Mouse (Mus musculus) neural tube, embryonic 11.5 days (tissue): Measurements from ENCODE around the gene Prox2. TPM values are rescaled to one million over a fixed set of nuclear protein-coding genes. Genes with fewer than 3 reads are reported as not detected.
A peak's percentile ranks its signal among the peaks of the same experiment; 100 is the strongest.

ENCODE experiments used
- ATAC-seq: fragments of 200-750 bp; cut with Nextera tagmentation; 2 replicates; pipeline ENCODE4 v1.8.0; 2017; ENCODE audit warnings: moderate number of reproducible peaks, mild to moderate bottlenecking, moderate TSS enrichment, moderate library complexity; ENCODE audit not compliant: insufficient read depth, low FRiP score, low TSS enrichment
- DNase-seq: peaks from one replicate; pipeline ENCODE4 v3.0.0-alpha.2; 2015; ENCODE audit warnings: low spot score
- H3K27ac ChIP-seq: fragments of 300-500 bp; sonication (generic); 2 replicates; pipeline ENCODE4 v1.5.1; 2014; ENCODE audit warnings: low read depth, mild to moderate bottlenecking, low read length
- H3K27me3 ChIP-seq: fragments of 300-500 bp; sonication (generic); 2 replicates; pipeline ENCODE4 v1.6.1; 2014; ENCODE audit warnings: mild to moderate bottlenecking, low read length, mixed read lengths; ENCODE audit not compliant: control insufficient read depth, insufficient read depth
- H3K36me3 ChIP-seq: fragments of 300-500 bp; sonication (generic); 2 replicates; pipeline ENCODE4 v1.6.1; 2014; ENCODE audit warnings: mild to moderate bottlenecking, low read length, moderate library complexity, mixed read lengths; ENCODE audit not compliant: control insufficient read depth, insufficient read depth
- H3K4me1 ChIP-seq: fragments of 300-500 bp; sonication (generic); 2 replicates; pipeline ENCODE4 v1.6.1; 2014; ENCODE audit warnings: low read length, mixed read lengths; ENCODE audit not compliant: control insufficient read depth, insufficient read depth
- H3K4me2 ChIP-seq: fragments of 300-500 bp; sonication (generic); 2 replicates; pipeline ENCODE4 v1.6.1; 2014; ENCODE audit warnings: low read depth, mild to moderate bottlenecking, moderate library complexity
- H3K4me3 ChIP-seq: fragments of 300-500 bp; sonication (generic); 2 replicates; pipeline ENCODE4 v1.5.1; 2014; ENCODE audit warnings: low read depth, low read length
- H3K9ac ChIP-seq: fragments of 300-500 bp; sonication (generic); 2 replicates; pipeline ENCODE4 v1.6.1; 2014; ENCODE audit warnings: mild to moderate bottlenecking, low read length
- H3K9me3 ChIP-seq: fragments of 300-500 bp; sonication (generic); 2 replicates; pipeline ENCODE4 v1.6.1; 2016; ENCODE audit warnings: low read length; ENCODE audit not compliant: control insufficient read depth
- WGBS: fragments of 180-500 bp; shearing (Covaris S2); extraction: QIAGEN DNeasy Blood & Tissue Kit; methylation state at CpG from one replicate; pipeline ENCODE4 v1.1.7; 2014; 5-methylcytosine and 5-hydroxymethylcytosine counted together
- polyA plus RNA-seq: library from polyadenylated mRNA; unstranded; fragments of >200 nt; fragmentation: Nextera tagmentation; extraction: Ambion mirVana; gene quantifications from 2 replicates; pipeline ENCODE4 v1.2.1, GENCODE M21; 2014

The Prox2 gene
- polyA plus RNA-seq, 1 experiment from 2014 or later, result 4.3 TPM

DNA sequence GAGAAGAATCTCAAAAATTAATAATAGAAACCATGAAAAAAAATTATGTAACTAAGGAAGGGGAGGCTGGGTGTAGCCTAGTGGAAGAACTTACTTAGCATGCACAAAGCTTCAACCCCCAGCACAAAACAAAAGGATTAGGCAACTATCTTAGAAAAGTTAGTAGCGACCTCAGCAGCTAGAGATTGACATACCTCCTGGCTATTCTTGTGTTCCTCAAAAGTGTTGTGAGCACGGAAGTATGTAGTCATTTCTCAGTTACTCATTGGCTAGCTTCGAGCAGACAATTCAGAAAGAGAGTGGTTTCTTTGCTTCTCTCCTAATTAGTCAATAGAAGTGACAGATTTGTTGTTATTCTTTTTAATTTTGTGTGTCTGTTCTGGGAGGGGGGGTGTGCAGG lies 1.9 kb downstream of the Prox2 start:
- DNase-seq (no peak), ATAC-seq (no peak)
- H3K9ac ChIP-seq, result no peak overlapping the region
- H3K27ac ChIP-seq, result no peak overlapping the region
- H3K4me3 ChIP-seq, result no peak overlapping the region
- H3K27me3 ChIP-seq, result no peaks in the 10 kb centered on the region
- peaks cover 13% of the 10 kb centered on the region for H3K4me1 ChIP-seq
- 66% methylated on average over 3 of the region's 3 CpGs for WGBS
- H3K4me2 ChIP-seq, result no peak overlapping the region
- no peaks in the 10 kb centered on the region for H3K36me3 ChIP-seq
- H3K9me3 ChIP-seq, result no peaks in the 10 kb centered on the region

DNA sequence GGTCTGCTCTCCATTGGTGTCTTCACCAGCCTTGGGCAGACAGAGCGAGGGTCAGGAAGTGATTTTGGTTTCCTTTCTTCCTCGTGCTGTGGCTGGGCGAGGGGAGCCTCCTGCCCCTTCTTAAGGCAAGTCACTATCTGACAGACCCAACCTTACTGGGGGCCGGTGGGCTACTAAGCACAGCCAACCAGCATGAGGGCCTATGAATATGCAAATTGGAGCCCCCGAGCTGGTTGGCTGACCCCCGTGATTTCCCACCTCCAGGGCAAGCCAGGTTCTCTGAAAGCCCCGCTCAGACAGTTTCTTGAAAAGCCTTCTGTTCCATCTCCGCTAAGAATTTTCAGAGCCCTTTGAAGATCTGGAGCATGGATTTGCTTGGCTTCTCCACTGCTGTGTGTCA lies 4.3 kb downstream of the Prox2 start:
- 2% methylated on average over 8 of the region's 8 CpGs for WGBS
- peaks cover 5% of the 10 kb centered on the region for H3K4me1 ChIP-seq
- no peaks in the 10 kb centered on the region for H3K27me3 ChIP-seq
- H3K9ac ChIP-seq, result no peak overlapping the region
- H3K36me3 ChIP-seq, result no peaks in the 10 kb centered on the region
- H3K4me2 ChIP-seq, result peak overlapping the region; percentile 17
- ATAC-seq, result no peak
- no peak overlapping the region for H3K4me3 ChIP-seq
- no peaks in the 10 kb centered on the region for H3K9me3 ChIP-seq
- H3K27ac ChIP-seq, result 0 out of 2 replicates have a peak overlapping the region, but pooled peaks have one; percentile 6
- no peak for DNase-seq

DNA sequence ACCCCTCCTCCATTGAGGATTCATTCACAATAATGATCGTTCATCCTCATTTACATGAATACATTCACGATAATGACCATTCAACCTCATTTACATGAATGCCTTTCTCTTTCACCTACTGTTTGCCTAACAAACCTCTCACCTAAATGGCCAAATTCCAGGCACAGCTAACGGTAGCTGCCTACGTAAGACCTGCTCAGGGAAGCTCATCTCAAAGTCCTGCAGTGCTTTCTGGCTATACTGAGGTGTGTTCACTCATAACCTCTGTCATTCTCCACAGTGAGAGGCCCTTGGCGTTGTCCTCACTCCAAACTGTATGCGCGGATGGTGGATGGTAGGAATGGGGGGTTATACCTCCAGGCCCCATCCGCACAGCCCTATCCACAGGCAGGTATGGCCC lies 5.8 kb downstream of the Prox2 start:
- Histone ChIP-seq H3K4me3 (no peak overlapping the region), H3K4me2 (no peak overlapping the region), H3K27me3 (no peaks in the 10 kb centered on the region), H3K9me3 (no peaks in the 10 kb centered on the region), H3K36me3 (no peaks in the 10 kb centered on the region), H3K27ac (no peak overlapping the region), H3K4me1 (peaks cover 5% of the 10 kb centered on the region; the same call in 1 of the 2 replicates), H3K9ac (no peak overlapping the region)
- 85% methylated on average over 8 of the region's 8 CpGs for WGBS
- DNase-seq (no peak), ATAC-seq (no peak)

DNA sequence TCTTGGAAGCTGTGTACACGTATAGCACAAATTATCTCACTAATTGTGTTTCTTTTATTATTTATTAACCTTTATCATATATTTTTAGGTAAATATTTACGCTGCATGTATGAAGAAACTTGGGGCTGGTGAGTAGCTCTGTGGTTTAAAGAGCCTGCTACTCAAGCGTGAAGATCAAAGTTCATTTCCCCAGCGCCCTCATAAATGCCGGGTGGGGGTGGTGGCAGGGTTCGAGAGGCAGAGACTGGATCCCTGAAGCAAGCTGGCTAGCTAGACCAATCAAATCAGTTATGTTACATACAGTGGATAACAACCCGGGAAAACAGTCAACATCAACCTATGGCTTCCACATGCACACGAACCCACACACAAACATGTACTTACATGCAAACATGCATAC lies 7.5 kb downstream of the Prox2 start:
- H3K36me3 ChIP-seq, result no peaks in the 10 kb centered on the region
- ATAC-seq, result no peak
- 79% methylated on average over 8 of the region's 8 CpGs for WGBS
- no peak overlapping the region for H3K27ac ChIP-seq
- no peak overlapping the region for H3K4me2 ChIP-seq
- H3K9me3 ChIP-seq, result no peaks in the 10 kb centered on the region
- peaks cover 5% of the 10 kb centered on the region; the same call in 1 of the 2 replicates for H3K4me1 ChIP-seq
- H3K9ac ChIP-seq, result no peak overlapping the region
- H3K4me3 ChIP-seq, result no peak overlapping the region
- DNase-seq, result no peak
- H3K27me3 ChIP-seq, result no peaks in the 10 kb centered on the region

DNA sequence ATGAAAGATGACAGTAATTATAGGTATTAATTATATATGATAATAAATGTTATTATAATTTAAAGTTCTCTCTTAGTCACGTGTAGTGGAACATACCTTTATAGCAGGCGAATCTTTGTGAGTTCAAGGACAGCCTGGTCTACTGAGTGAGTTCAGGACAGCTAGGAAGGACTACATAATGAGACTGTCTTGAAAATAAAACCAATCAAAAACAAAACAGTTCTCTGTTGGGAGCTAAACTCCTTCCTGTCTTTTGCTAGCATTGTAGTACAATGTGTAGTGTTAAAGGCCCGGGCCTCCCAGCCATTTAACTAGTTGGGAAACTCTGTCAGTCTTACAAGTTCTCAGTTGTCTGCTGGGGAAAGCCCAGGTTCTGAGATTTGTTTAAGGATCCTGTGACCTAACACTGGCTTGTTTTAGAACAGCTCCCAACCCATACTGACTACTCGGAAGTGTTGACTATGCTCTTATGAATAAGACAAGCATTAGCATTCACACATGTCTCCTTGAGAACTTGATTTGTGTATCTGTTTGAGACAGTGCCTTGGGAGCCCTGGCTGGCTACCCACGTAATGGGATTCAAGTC lies 8.9 kb downstream of the Prox2 start:
- Histone ChIP-seq H3K4me2 (no peak overlapping the region), H3K4me3 (no peak overlapping the region), H3K4me1 (peaks cover 5% of the 10 kb centered on the region; the same call in 1 of the 2 replicates), H3K27me3 (no peaks in the 10 kb centered on the region), H3K9ac (no peak overlapping the region), H3K36me3 (no peaks in the 10 kb centered on the region), H3K27ac (no peak overlapping the region), H3K9me3 (no peaks in the 10 kb centered on the region)
- DNase-seq (no peak), ATAC-seq (no peak)
- 78% methylated on average over 5 of the region's 5 CpGs for WGBS

DNA sequence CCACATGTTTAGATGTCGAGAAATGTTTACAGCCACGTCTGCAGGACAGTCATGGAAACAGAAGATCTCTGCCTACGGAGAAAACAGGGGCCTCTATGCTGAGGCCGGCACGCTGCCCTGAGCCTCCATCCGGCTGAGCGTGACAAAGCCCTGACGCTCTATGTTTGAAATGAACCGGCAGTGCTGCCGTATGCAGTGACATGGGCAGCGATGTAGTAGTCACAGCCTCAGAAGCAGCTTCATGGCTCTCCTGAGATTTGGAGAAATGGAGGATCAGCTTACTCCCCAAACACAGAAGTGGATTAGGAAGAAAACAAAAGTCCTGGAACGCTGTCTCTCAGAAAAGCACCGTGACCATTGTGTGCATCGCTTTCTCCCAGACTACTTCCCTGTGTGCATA lies 9.6 kb downstream of the Prox2 start:
- no peak overlapping the region for H3K4me2 ChIP-seq
- WGBS, result 54% methylated on average over 14 of the region's 14 CpGs
- no peak for DNase-seq

DNA sequence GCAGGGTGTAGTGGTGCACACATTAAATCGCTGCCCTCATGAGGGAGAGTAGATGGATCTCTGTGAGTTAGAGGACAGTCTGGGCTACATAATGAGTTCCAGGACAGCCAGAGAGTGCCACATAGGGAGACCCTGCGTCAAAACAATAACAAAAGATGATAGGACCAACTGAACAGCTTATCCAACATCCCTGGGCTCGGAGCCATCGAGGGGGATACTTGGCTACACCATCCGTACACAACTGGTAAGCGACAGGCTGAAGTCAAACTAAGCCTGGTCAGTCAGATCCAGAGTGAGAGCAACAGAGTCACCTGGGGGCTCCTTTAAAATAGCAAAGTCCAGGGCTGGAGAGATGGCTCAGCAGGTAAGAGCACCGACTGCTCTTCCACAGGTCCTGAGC lies 14.7 kb downstream of the Prox2 start:
- H3K27ac ChIP-seq, result no peak overlapping the region
- no peak overlapping the region for H3K9ac ChIP-seq
- ATAC-seq (no peak), DNase-seq (no peak)
- H3K4me2 ChIP-seq, result no peak overlapping the region
- 0 out of 2 replicates have a peak, but pooled peaks cover 3% of the 10 kb centered on the region for H3K4me1 ChIP-seq
- no peak overlapping the region for H3K4me3 ChIP-seq
- no peaks in the 10 kb centered on the region for H3K27me3 ChIP-seq
- peaks cover 3% of the 10 kb centered on the region; the same call in 1 of the 2 replicates for H3K36me3 ChIP-seq
- WGBS, result 89% methylated on average over 7 of the region's 7 CpGs
- H3K9me3 ChIP-seq, result no peaks in the 10 kb centered on the region

More for the DNA sequence above, 9.6 kb downstream of the Prox2 start:
- no peaks in the 10 kb centered on the region for H3K36me3 ChIP-seq
- H3K9ac ChIP-seq, result no peak overlapping the region
- H3K27me3 ChIP-seq, result no peaks in the 10 kb centered on the region
- no peak for ATAC-seq
- H3K4me3 ChIP-seq, result no peak overlapping the region
- H3K9me3 ChIP-seq, result no peaks in the 10 kb centered on the region
- H3K27ac ChIP-seq, result no peak overlapping the region
- H3K4me1 ChIP-seq, result no peaks in the 10 kb centered on the region

DNA sequence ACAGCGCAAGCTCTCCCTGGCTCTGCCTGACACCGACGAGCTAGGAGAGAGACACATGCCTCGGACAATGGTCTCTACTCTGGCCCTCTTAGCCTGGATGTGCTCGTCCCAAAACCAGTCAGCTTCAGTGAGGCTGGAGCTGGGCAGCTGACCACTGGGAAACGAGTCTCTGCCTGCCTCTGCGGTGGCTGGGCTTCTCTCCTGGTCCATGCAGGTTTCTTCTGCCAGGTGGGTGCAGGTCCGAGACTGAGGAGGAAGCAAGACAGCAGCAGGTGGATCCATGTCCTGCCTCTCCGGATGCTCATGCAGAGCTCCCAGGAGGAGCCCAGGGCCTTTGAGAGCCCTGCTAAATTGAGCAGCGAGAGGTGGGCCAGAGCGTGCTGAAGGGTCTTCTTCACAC lies 15.4 kb downstream of the Prox2 start:
- WGBS, result 84% methylated on average over 11 of the region's 11 CpGs
- 0 out of 2 replicates have a peak, but pooled peaks cover 3% of the 10 kb centered on the region for H3K4me1 ChIP-seq
- H3K9ac ChIP-seq, result no peak overlapping the region
- no peak overlapping the region for H3K4me3 ChIP-seq
- ATAC-seq, result no peak
- DNase-seq, result no peak
- H3K9me3 ChIP-seq, result no peaks in the 10 kb centered on the region
- H3K4me2 ChIP-seq, result no peak overlapping the region
- H3K27ac ChIP-seq, result no peak overlapping the region
- no peaks in the 10 kb centered on the region for H3K27me3 ChIP-seq
- H3K36me3 ChIP-seq, result peaks cover 3% of the 10 kb centered on the region; the same call in 1 of the 2 replicates

DNA sequence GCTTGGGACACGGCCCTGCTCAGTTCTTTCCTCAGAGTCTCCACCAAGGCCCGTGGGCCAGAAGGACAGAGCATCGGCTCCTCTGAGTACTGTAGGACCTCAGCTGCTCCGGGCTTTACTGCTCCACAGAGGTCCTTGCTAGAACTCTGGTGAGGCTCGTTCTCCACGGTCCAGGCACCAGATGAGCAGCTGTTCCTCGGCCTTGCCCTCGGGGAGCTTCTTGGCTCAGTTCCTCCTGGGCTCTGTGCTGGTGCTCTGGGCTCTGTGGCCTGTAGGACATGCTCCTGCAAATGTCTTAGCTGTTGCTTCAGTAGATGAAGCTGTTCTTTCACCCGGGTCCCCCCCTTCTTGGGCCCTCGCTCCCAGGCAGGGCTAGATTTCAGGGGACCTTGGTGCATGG lies 15.9 kb downstream of the Prox2 start:
- Histone ChIP-seq H3K9ac (no peak overlapping the region; the same call in 1 of the 2 replicates), H3K27ac (0 out of 2 replicates have a peak overlapping the region, but pooled peaks have one; percentile 27)
- ATAC-seq, result no peak

More for the DNA sequence above, 15.9 kb downstream of the Prox2 start:
- Histone ChIP-seq H3K4me3 (no peak overlapping the region), H3K9me3 (no peaks in the 10 kb centered on the region), H3K27me3 (no peaks in the 10 kb centered on the region), H3K36me3 (peaks cover 3% of the 10 kb centered on the region; the same call in 1 of the 2 replicates), H3K4me2 (no peak overlapping the region), H3K4me1 (0 out of 2 replicates have a peak, but pooled peaks cover 3% of the 10 kb centered on the region)
- no peak for DNase-seq
- WGBS, result 78% methylated on average over 10 of the region's 10 CpGs
